Mouse (Mus musculus): ENCODE results near the gene Gcsam.

DNA sequence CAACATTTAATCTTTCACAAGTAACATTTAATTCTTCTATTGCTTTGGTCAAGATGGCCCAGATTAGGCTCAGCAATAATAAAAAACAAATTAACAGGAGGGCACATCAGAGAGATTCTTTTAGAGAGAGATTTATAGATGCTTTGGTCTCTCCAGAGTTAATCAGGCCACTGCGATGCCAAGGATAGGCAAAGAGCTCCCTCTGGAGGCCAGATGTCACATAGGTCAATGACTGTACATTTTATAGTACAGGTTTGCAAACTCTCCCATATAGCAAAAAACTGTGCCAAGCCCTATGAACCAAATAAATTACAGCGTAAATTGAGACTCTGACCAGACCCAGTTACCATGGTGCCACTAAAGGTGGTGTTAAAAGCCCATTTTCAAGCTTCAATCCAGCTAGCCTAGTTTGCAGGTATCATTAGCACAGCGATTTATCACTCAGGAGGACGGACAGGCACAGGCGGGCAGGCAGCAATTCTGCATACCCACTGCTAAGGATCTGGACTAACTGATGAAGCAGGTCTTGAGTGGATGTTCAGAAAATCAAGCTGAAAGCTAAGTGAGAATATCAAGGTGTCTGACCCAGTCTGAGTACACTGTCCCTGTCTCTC lies 20.3 kb downstream of the Gcsam start:
- TF ChIP-seq CTCF (IDR thresholded peaks at IDR 0.05; ENCODE audit: low read depth): peak; percentile 81
- TF ChIP-seq EP300 (IDR thresholded peaks at IDR 0.05; ENCODE audit: low read depth): no peak
